Mouse (Mus musculus) forebrain, embryonic 12.5 days (tissue): ENCODE results near the gene Nhlh1. TPM values are rescaled to one million over a fixed set of nuclear protein-coding genes. Genes with fewer than 3 reads are reported as not detected.

Experiments used
- ATAC-seq: fragments of 200-750 bp; cut with Nextera tagmentation; 2 replicates; pipeline ENCODE4 v1.8.0; 2017; ENCODE audit warnings: moderate TSS enrichment; ENCODE audit not compliant: low FRiP score
- H3K27ac ChIP-seq: fragments of 300-500 bp; sonication (generic); 2 replicates; pipeline ENCODE4 v1.5.1; 2016; ENCODE audit warnings: mild to moderate bottlenecking
- H3K27me3 ChIP-seq: fragments of 300-500 bp; sonication (generic); 2 replicates; pipeline ENCODE4 v1.6.1; 2016; ENCODE audit warnings: mild to moderate bottlenecking
- H3K36me3 ChIP-seq: fragments of 300-500 bp; sonication (generic); replicated peaks from 2 replicates; pipeline ENCODE4 v1.6.1; 2016; ENCODE audit warnings: mild to moderate bottlenecking
- H3K4me1 ChIP-seq: fragments of 300-500 bp; sonication (generic); 2 replicates; pipeline ENCODE4 v1.6.1; 2016
- H3K4me2 ChIP-seq: fragments of 300-500 bp; sonication (generic); 2 replicates; pipeline ENCODE4 v1.6.1; 2016; ENCODE audit warnings: mild to moderate bottlenecking, moderate library complexity
- H3K4me3 ChIP-seq: fragments of 300-500 bp; sonication (generic); replicated peaks from 2 replicates; pipeline ENCODE4 v1.5.1; 2016; ENCODE audit warnings: mild to moderate bottlenecking
- H3K9ac ChIP-seq: fragments of 300-500 bp; sonication (generic); 2 replicates; pipeline ENCODE4 v1.6.1; 2016; ENCODE audit warnings: mild to moderate bottlenecking
- H3K9me3 ChIP-seq: fragments of 300-500 bp; sonication (generic); 2 replicates; pipeline ENCODE4 v1.6.1; 2016
- WGBS: fragments of 180-500 bp; shearing (Covaris S2); methylation state at CpG from one replicate; pipeline ENCODE4 v1.1.7; 2016; 5-methylcytosine and 5-hydroxymethylcytosine counted together
- polyA plus RNA-seq: library from polyadenylated mRNA; unstranded; fragments of >200 nt; fragmentation: Nextera tagmentation; extraction: Ambion mirVana; gene quantifications from 2 replicates; pipeline ENCODE4 v1.2.1, GENCODE M21; 2016

The Nhlh1 gene
- polyA plus RNA-seq, 1 experiment from 2014 or later: 9.8 TPM

DNA sequence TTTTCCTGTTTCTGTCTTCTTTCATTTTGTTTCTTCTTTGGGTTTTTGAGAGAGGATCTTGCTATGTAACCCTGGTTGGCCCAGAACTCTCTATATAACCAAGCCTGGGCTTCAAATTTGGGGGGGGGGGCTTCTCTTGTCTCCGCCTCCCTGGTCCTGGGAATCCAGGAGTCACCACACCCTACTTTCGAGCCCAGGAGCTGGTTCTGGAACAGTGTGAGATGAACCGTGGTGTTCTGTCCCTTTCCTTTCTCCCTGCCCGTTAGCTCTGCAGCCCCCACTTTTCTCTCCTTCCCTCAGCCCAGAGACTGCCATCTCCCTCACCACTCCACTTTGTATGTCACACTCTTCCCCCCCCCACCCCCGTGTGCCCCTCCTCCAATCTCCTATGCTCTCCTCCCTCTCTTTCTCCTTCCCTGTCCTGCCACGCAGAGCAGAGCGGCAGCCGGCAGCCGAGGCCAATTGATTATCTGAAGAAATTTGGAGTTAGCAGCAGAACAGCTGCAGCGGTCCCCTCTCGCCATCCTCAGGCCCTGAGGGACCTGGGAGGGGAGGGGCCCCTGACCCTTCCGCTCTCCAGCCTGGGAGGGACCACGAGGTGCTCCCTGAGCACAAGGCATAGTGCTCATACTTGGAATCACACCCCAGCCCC, 8.1 kb downstream of the Nhlh1 start:
- Histone ChIP-seq H3K4me1 (peaks cover 58% of the 10 kb centered on the region), H3K9me3 (no peaks in the 10 kb centered on the region), H3K9ac (0 out of 2 replicates have a peak overlapping the region, but pooled peaks have one; percentile 21), H3K27me3 (peaks cover 26% of the 10 kb centered on the region), H3K36me3 (0 out of 2 replicates have a peak, but pooled peaks cover 4% of the 10 kb centered on the region), H3K4me3 (no peak overlapping the region), H3K4me2 (peak overlapping the region; percentile 31), H3K27ac (peak overlapping the region; percentile 88)
- peak; percentile 34 for ATAC-seq
- WGBS: 24% methylated on average over 13 of the region's 13 CpGs

DNA sequence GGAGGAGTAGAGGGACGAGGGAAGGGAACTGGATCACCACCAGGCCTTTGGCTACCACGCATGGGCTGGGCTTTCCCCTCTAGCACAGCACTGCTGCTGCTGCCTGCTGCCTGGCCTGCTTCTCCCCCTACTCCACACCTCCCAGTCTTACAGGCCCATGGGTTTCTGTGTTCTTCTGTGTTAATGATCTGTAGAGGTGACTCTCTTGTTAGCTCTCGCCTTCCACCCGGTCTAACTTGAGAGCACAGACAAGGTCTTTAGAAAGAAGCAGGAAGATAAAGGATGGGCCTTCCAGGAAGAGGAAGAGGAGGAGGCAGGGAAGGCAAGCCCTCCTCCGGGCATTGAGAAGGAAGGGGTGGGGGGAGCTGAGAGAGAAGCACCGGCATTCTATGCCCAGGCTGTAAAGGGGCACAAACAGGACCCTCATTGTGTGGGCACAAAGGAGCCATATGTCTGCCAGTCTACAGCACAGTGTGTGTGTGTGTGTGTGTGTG, 9.1 kb downstream of the Nhlh1 start:
- H3K27ac ChIP-seq: peak overlapping the region; percentile 88
- H3K4me3 ChIP-seq: no peak overlapping the region
- no peaks in the 10 kb centered on the region for H3K9me3 ChIP-seq
- ATAC-seq: peak; percentile 89
- peak overlapping the region; percentile 31 for H3K4me2 ChIP-seq
- H3K4me1 ChIP-seq: peaks cover 48% of the 10 kb centered on the region
- 14% methylated on average over 6 of the region's 6 CpGs for WGBS
- peaks cover 16% of the 10 kb centered on the region for H3K27me3 ChIP-seq
- H3K9ac ChIP-seq: peak overlapping the region; percentile 1; the same call in 1 of the 2 replicates
- H3K36me3 ChIP-seq: 0 out of 2 replicates have a peak, but pooled peaks cover 4% of the 10 kb centered on the region

DNA sequence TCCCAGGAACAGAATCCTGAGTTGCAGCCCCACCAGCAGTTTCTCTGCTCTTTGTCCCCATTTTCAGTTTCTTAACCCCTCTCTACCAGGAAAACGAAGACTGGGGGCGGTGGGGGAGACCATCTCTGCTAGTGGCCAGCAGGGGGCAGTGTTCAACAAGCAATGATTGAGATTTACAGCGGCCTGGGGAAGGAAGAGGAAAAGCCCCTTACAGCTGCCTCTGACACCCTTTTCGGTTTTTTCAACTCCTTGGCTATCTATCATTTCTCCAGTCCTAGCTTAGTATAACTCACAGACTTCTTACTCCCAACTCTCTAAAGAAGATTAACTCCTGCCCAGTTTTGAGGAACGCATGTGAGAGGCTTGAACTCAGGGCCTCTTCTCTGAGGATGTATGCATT, 10.4 kb downstream of the Nhlh1 start:
- H3K4me3 ChIP-seq: no peak overlapping the region
- H3K4me2 ChIP-seq: no peak overlapping the region; the same call in 1 of the 2 replicates
- ATAC-seq: peak; percentile 39; the same call in 1 of the 2 replicates
- WGBS: 11% methylated on average over 5 of the region's 5 CpGs
- peaks cover 37% of the 10 kb centered on the region for H3K4me1 ChIP-seq
- H3K27me3 ChIP-seq: peaks cover 4% of the 10 kb centered on the region; the same call in 1 of the 2 replicates
- peak overlapping the region; percentile 88 for H3K27ac ChIP-seq
- H3K9me3 ChIP-seq: no peaks in the 10 kb centered on the region
- no peak overlapping the region for H3K9ac ChIP-seq
- H3K36me3 ChIP-seq: 0 out of 2 replicates have a peak, but pooled peaks cover 4% of the 10 kb centered on the region

DNA sequence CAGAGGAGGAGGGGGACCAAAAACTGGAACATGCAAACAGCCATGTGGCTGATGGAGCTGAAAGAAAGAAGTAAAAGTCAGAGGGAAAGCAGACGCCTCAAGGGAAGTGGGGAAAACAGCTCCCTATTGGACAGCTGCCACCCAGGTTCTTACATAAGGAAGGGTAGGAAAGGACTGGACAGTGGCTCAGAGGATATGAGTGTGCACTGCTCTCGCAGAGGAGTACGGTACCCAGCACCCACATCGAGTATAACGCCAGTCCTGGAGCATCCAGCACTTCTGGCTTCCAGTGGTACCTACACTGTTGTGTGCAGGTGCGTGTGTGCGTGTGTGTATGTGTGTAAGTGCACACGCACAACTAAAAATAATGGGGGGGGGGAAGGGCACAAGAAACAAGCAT, 11.0 kb downstream of the Nhlh1 start:
- ATAC-seq: no peak
- Histone ChIP-seq H3K27ac (no peak overlapping the region), H3K9ac (no peak overlapping the region), H3K27me3 (no peaks in the 10 kb centered on the region; the same call in 1 of the 2 replicates), H3K9me3 (no peaks in the 10 kb centered on the region), H3K4me1 (peaks cover 37% of the 10 kb centered on the region), H3K36me3 (no peaks in the 10 kb centered on the region), H3K4me2 (no peak overlapping the region), H3K4me3 (no peak overlapping the region)
- WGBS: 69% methylated on average over 8 of the region's 8 CpGs

DNA sequence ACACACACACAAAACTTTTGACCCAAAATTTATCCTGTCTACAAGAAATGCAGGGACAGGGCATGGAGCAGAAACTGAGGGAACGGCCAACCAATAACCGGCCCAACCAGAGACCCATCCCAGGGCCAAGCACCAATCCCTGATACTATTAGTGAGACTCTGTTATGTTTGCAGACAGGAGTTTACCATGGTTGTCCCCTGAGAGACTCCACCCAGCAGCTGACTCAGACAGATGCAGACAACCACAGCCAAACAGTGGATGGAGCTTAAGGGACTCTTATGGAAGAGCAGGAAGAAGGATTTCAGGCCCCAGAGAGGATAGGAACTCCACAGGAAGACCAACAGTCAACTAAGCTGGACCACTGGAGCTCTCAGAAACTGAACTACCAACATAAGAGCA, 27.5 kb downstream of the Nhlh1 start:
- no peaks in the 10 kb centered on the region for H3K27me3 ChIP-seq
- no peaks in the 10 kb centered on the region for H3K36me3 ChIP-seq
- H3K4me2 ChIP-seq: no peak overlapping the region
- no peak overlapping the region for H3K27ac ChIP-seq
- no peaks in the 10 kb centered on the region for H3K9me3 ChIP-seq
- 95% methylated on average over 2 of the region's 2 CpGs for WGBS
- H3K4me1 ChIP-seq: peaks cover 32% of the 10 kb centered on the region
- H3K4me3 ChIP-seq: no peak overlapping the region
- H3K9ac ChIP-seq: no peak overlapping the region
- ATAC-seq: no peak

DNA sequence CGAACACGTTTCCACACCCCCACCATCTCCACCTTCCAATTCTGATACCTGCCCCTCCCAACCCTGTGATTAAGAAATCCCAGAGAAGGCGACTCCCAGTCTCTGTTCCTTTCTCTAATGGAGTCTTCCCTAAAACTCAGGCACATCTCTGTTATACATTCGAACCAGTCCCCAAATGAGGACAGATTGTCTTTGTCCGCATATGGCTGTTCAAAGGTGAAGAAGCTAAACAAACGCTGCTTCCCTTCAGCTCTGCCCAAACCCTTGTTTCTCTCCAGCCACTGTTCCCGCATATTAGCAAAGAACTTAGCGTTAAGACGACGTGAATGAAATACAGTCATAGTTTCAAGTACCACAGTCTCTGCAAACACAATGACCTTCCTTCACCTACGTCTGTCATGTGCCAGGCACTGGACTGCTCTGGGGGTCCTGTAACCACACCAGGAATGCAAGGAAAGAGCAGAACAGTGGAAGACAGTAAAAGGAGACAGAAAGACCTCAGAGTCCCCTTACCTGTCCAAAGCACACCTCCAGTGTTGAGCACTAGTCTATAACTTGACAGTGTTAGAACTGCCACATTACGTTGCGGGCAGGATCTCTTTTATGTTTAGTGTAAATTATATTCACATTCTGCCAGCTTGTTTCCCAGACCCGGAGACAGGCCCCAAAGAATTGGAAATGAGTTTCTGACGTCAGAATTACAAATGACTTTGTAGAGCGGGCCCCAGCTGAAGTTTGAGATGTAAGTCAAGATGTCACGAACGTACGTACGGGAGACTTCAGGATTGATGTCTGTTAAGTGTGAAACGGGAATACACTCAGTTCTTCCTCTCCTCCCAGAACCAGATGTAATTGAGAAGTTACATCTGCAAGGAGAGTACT, 28.7 kb downstream of the Nhlh1 start, which contains the start of gene Vangl2:
Gene Vangl2, minus strand, starts transcription at position 51 of the 882 bp plus-strand sequence.
- Histone ChIP-seq H3K36me3 (0 out of 2 replicates have a peak, but pooled peaks cover 6% of the 10 kb centered on the region), H3K4me2 (peak within 1 kb of the TSS; percentile 97), H3K27ac (peak within 1 kb of the TSS; percentile 98), H3K27me3 (no peaks in the 10 kb centered on the region), H3K9me3 (no peaks in the 10 kb centered on the region), H3K9ac (peak within 1 kb of the TSS; percentile 51; the same call in 1 of the 2 replicates), H3K4me3 (peak within 1 kb of the TSS; percentile 92), H3K4me1 (peaks cover 44% of the 10 kb centered on the region)
- 29% methylated on average over 21 of the region's 21 CpGs for WGBS
- ATAC-seq: no peak

DNA sequence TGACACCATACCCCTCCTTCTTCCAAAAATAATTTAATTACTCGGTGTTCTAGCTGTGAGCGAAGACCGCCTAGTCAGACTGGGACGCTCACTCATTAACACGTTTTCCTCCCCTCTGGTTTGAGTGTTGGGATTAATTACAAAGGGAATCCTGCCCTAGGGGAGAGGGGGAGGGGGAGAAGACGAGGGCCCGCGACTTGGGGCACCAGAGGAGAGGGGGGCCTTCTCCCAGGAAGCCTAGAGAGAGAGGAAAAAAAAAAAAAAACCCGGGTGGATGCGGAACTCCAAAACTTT, 29.6 kb downstream of the Nhlh1 start:
- peaks cover 52% of the 10 kb centered on the region for H3K4me1 ChIP-seq

DNA sequence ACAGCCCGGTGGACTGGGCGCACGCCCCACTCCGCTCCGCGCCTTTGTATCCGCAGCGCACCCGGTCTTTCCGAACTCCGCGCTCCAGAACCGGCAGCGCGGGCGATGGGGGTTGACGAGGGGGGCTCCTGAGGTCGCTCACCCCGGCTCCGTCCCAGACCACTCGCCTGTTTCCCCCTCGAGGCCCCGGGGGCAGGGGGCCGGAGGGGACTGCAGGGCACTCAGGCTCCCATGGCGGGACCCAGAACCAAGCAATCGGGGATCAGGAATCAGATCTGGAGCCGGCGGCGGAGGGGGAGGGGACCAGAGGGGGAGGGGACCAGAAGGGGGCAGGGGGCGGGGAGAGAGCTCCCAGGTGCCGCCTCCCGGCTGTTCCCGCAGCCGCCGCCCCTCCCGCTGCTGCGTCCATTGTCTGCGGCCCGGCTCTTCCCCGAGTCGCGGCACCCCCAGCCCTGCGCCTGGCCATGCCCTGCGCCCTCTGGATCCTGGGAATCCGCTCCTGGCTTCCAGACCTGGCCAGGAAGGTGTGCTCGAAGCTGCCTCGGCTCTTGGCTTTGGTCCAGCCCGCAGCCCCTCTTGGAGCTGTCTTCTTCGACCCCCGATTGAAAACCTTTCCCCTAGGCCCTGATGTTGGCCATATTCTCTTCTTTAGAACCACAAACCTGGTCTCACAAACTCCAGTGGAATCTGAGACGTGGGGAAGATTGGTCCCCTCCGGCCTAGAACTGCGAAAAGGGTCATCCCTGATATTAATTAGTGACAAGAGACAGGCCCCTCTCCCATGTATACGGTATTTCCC, 30.2 kb downstream of the Nhlh1 start:
- peak overlapping the region; percentile 97 for H3K4me2 ChIP-seq
- H3K36me3 ChIP-seq: peaks cover 10% of the 10 kb centered on the region
- H3K27me3 ChIP-seq: no peaks in the 10 kb centered on the region
- H3K27ac ChIP-seq: peak overlapping the region; percentile 98
- no peaks in the 10 kb centered on the region for H3K9me3 ChIP-seq
- H3K4me3 ChIP-seq: peak overlapping the region; percentile 92
- peaks cover 57% of the 10 kb centered on the region for H3K4me1 ChIP-seq
- WGBS: under 1% methylated on average over 50 of the region's 54 CpGs
- peak; percentile 89 for ATAC-seq
- H3K9ac ChIP-seq: peak overlapping the region; percentile 97

More for the DNA sequence above, 29.6 kb downstream of the Nhlh1 start:
- Histone ChIP-seq H3K27ac (peak overlapping the region; percentile 98), H3K4me2 (peak overlapping the region; percentile 97), H3K27me3 (no peaks in the 10 kb centered on the region), H3K36me3 (0 out of 2 replicates have a peak, but pooled peaks cover 8% of the 10 kb centered on the region), H3K9ac (peak overlapping the region; percentile 51; the same call in 1 of the 2 replicates), H3K4me3 (peak overlapping the region; percentile 92), H3K9me3 (no peaks in the 10 kb centered on the region)
- peak; percentile 70 for ATAC-seq
- 1% methylated on average over 10 of the region's 10 CpGs for WGBS

DNA sequence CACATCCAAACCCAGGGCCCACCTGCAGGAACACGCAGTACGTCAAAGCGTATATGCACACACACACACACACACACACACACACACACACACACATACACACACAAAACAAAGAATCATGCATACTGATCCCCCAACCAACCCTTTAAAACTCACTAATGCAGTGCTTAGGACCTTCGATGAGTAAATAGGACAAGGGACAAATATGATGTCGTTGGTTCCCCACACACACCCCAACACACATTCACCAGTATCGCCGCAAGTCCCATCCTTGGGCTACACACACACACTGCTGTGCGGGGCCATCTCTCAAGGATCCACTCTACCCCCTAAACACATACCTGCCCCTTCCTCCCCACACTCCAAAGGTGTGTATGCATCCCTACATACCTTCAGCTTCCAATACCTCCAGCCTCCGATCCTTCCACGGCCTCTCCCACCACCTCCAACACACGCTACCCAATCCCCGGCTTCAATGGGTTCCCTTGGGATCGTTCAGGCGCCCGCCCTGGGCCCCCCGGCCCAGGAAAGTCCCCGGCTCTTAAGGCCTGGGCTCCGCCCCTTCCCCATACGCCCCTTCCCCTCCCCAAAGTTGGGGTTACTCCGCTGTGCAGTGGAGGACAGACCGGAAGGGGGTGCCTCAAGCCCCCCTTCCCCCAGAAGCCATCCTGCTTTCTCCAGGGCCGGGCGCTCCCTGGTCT, 31.0 kb downstream of the Nhlh1 start:
- ATAC-seq: peak; percentile 63
- H3K27me3 ChIP-seq: no peaks in the 10 kb centered on the region
- WGBS: 1% methylated on average over 23 of the region's 23 CpGs
- peaks cover 66% of the 10 kb centered on the region for H3K4me1 ChIP-seq
- H3K36me3 ChIP-seq: peaks cover 18% of the 10 kb centered on the region
- peak overlapping the region; percentile 98 for H3K27ac ChIP-seq
- peak overlapping the region; percentile 97 for H3K4me2 ChIP-seq
- peak overlapping the region; percentile 92 for H3K4me3 ChIP-seq
- H3K9ac ChIP-seq: peak overlapping the region; percentile 97
- no peaks in the 10 kb centered on the region for H3K9me3 ChIP-seq

DNA sequence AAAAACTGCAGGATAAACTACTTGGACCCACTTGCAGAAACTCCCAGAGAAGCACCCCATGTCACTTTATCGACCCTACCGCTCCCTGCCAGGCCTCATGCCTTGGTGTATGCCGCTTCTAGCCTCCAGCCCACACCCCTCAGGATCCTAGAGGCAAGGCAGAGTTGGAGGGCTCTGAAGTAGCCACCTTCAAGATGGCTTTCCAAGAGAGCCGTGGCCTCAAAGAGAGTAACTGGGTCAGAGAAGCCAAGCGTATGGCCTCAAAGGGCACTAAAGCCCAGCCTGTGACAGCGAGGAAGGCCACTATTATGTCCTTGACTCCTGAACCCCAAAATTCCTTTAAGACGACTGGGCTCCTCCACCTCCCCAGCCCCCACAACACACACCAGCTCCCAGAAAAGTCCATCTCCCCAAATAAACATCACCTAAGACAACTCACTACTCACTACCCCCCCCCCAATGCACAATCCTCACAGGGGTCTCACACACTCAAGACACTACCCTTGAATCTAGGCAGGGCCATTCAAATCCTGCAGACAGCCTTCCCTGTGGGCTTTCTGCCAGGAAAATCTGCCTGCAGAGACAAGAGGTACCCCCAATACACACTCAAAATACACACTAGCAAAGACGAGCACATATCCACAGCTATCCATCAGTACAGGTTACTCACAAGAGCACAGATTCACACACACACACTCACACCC, 32.0 kb downstream of the Nhlh1 start:
- peak overlapping the region; percentile 97 for H3K9ac ChIP-seq
- no peaks in the 10 kb centered on the region for H3K9me3 ChIP-seq
- H3K27me3 ChIP-seq: no peaks in the 10 kb centered on the region
- peak overlapping the region; percentile 97 for H3K4me2 ChIP-seq
- H3K36me3 ChIP-seq: peaks cover 25% of the 10 kb centered on the region
- WGBS: 23% methylated on average over 8 of the region's 8 CpGs
- peak overlapping the region; percentile 98 for H3K27ac ChIP-seq
- peaks cover 74% of the 10 kb centered on the region for H3K4me1 ChIP-seq
- peak overlapping the region; percentile 92 for H3K4me3 ChIP-seq
- ATAC-seq: no peak
